Mouse (Mus musculus): ENCODE measurements at regions not wholly inside any gene's neighbourhood (a gene's known extent, or its start where the extent isn't known, plus 50 kb on each side); places are given as distances from the start of the nearest gene placed in this dataset.

DNA sequence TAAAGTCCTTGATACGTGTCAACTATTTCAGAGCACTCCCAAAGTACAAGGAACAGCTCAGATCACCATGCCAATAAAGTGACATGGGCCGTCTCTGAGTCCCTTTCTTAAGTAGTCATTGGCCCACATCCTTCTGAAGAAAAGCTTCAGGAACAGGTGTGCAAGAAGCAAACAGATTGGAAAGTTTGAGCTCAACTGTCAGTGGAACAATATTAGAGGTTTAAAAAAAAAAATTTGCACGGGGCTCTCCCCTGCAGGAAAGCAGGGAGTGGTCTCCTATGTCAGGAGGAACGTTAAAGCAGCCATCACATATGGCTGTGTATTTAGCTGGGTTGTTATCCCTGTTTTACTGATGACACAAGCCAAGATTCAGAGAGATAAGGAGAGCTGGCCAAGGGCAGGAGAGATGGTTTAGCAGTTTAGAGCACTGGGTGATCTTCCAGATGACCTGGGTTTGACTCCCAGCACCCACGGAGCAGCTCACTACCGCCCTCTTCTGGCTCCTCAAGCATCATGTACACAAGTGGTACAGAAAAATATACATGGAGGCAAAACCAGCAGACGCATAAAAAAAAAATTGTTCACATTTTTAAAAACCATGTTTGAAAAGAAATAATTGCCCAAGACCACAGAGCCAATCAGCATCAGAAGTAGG, 318.3 kb upstream of the Clint1 start:
- no peak for DNase-seq (ENCODE audit: low read depth, low spot score)

DNA sequence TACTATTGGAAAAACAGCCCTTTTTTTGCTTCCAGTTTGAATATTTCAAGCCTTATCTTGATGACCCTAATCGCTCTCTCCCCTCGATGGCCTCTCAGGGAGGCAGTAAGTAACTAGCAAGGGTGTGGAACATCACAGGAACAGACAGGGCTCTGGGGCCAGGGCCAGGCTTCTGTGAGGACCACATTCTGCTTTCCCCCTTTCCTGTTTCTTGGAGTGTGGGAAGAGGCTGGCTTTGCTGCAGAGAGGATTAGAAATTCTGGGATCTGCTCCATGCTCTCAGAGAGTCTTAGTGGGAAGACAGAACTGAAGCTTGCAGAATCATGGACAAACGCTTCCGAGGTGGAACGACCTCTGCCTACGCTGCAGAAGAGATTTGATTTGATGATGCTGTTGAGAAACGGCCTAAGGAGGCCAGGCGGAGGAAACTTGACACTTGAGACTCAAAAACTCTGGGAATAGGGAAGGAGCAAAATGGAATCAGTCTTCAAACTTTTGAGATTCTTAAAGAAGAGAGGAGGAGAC, 316.3 kb upstream of the Clint1 start:
- no peak for DNase-seq (ENCODE audit: low read depth, low spot score)

DNA sequence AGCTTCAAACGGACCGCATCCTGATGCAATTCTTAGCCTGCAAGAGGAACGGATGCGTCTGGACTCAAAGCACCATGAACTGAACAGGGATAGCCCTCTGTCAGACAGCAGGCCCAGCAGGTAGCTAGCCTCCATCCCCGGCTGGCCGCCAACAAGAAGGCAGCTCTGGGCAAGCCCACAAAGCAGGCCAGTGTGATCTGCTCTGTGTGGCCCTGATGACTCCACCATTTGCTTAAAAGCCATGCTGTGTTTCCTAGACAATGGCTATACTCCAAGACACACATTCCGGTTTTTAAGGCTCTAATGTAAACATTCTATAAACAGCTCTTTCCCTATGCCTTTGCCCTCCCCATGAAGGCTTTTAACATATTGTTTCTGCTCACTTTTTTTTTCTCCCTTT, 313.8 kb upstream of the Clint1 start:
- no peak for DNase-seq (ENCODE audit: low read depth, low spot score)

DNA sequence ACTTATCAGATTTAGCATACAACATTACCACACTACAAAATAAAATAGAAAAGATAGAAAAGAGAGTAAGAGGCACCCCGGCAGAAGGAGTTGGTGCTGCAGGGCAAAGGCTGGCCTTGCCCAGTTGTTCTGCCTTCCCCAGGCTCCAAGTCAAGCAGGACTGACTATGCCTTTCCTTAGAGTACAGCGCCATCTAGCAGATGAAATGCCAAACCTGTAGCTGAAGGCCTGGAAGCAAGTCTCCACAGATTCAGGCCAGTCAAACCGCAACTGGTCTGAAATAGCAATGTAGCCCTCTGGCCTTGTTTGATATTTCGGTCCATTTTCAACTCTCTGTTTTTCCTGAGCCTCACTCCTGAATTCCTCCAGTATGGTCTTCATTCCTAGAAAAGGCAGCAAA, 312.4 kb upstream of the Clint1 start:
- DNase-seq (ENCODE audit: low read depth, low spot score) = peak; percentile 40

DNA sequence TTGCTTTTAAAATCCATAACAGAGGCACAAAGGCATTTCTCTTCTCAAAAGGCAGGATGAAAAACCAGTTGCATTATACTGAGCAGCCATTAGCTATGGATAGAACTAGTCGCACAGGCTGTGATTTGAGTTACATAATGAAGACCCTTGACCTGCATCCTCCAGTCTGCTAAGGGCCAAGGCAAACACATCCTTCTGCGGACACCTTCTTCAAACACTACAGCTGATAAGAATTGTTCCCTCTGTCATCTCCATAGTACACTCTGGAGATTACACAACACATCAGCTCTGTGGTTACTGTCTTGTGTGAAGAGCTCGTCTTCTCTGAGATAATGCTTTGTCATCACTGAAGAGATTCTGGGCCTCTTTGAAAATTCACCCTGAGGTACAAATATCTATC, 307.3 kb upstream of the Clint1 start:
- DNase-seq (ENCODE audit: low read depth, low spot score) = no peak

DNA sequence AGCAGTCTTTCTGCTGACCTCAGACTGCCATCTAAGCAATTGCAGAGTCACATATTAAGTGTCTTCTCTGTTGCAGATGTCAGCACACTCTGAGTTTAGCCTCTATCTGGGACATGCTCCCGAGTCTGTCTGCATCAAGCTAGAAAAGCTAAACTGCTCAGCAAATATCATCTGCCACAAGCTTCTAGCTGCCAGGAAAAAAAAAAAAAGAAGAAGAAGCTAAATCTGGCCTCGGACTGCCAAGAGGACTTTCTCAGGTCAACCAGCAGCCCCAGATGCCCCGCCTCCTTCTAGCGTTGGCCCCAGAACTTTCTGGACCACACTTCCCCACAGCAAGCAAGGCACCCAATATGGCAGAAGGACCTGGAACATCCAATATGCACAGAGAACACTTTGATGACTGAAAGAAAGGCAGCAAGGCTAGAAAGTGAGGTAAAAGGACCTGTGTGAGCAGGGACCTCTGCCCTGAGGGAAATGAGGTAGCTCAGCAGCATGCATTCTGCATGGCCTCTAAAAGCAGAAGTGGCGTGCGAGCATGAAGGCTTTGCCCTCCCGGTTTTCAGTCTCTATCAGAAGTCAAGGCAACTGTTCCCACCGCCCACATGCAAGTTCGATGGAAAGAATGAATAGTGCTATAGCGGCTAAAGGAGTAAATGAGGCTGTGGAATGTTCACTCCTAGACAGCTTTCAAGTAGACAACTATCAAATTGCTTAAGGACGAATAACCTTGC, 305.8 kb upstream of the Clint1 start:
- DNase-seq (ENCODE audit: low read depth, low spot score) = no peak

DNA sequence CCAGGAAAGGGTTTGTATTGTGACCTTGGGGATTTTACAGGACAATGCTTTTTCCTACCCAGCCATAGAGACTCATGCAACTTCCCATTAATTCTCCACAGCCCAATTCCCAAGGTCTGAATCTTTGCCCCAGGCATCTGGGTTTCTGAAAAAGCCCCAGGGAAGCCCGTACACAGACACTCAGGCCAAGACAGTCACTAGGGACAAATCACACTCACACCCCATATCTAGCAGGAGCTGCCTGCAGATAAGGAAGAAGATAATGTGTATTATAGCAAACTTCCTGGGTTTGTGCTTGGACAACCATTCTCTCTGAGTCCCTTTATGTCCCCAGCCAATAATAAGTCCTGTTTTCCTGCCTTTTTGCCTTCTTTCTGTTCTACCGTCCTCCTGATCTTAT, 305.0 kb upstream of the Clint1 start:
- no peak for DNase-seq (ENCODE audit: low read depth, low spot score)

DNA sequence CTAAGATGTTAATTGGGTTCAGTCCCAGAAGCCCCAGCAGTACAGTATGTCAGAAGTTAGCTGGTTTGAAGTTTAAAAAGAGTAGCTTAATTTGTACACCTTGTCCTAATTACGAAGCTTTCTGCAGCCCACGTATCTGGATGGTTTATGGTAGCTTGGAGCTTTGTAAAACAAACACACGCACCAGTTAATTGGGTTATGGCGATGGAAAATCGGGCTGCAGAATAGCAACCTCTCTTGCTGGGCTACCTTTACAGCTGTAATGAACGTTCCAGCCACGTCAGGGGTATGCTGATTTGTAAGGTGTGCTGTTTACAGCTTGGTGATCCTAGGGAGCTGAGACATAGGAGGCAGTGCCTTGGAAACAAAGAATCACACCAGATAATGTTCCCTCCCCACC, 301.5 kb upstream of the Clint1 start:
- no peak for DNase-seq (ENCODE audit: low read depth, low spot score)

DNA sequence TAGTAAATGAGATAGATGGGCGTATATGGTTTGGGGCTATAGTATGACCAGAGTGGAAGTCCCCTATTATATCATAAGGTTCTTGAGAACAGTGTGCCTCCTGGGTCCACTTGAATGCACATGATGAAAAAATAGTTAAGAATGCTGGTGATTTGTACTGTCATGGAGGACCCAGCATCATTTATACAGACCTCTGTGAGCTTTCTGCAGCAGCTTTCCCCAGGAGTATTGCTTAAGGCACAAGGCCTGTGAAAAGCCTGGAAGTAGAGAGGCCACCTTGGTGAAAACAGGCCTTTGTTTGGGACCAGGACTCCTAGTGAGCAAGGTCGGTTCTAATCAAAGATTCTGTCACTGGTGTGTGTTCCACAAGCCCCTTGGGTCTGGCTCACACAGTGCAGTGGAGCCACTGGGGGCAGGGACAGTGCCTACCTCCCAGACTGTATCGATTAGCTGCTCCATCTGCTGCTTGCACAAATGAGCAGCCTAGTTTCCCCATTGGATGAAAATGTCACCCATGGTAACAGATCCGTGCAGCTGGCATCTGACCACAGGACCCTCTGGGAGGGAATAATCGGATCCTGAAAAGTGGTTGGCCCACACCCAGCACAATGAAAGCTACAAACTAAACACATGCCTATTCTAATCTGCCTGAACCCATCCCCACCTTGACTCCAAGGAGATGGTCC, 274.2 kb upstream of the Clint1 start:
- DNase-seq (ENCODE audit: low read depth, low spot score) = no peak

DNA sequence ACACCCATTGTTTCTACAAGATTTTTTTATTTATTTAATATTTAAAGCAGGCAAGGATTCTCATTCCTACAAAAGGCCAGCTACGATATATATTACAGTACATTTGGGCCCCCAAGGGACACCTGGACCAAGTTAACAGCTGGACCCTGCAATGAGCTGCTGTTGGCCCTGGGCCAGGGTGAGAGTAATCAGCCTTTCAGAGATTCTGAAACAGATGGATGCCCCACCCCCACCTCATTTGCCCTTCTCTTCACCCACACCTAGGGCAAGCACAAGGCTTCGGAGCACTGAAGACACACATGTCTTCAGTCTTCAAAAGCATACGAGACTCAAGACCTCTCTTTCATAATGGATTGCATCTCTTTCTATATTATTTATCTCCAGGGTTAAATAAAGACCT, 259.5 kb upstream of the Clint1 start:
- DNase-seq (ENCODE audit: low read depth, low spot score) = no peak

DNA sequence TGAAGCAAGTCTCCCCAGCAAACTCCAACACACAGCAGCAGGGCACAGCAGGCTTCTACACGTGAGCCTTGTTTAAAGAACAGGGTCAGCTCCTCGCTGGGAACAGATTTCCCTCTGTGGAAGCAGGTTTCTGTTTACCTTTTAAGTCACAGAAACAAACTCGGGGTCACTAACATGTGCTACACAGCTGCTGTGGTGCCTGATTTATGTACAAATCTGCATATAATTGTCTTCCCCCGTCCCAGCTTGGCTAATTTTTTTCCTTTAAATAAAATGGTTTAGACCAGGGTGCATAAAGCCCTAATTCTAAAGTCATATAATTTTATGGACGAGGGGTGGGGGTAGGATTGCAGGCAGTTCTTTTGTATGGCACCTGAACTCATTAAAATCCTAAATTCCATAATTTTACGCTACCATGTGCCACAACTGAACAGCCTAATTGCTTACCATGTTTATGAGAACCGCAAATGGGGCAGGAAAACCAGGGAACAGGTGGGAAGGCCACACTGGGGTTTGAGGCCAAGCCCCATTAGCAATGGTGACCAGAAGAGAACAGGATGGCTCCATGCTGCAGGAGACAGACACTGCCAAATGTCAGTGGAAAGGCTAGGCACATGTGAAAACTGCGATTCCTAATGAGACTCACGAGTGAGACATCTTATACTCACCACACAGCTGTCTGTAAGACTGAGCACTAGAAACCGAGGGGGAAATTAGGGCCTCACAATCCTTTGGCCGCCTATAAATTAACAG, 258.8 kb upstream of the Clint1 start:
- no peak for DNase-seq (ENCODE audit: low read depth, low spot score)

DNA sequence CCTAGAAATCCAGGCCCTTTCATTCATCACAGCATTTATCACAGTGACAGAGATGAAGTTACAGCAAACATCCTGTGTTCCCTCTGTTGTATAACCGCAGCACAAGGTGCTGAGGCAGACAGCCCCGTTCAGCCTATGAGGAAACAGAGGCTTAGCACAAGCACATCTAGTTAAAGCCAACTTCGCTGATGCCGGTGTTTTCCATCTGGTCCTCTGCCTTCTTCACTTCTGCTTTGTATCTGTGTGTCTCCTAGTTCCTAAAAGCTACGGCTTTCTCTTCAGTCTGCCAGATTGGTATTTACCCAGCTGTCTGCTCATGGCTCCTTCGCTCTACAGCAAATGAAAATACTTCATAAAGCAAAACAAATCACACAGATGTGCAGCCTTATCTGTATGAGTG, 256.5 kb upstream of the Clint1 start:
- no peak for DNase-seq (ENCODE audit: low read depth, low spot score)

DNA sequence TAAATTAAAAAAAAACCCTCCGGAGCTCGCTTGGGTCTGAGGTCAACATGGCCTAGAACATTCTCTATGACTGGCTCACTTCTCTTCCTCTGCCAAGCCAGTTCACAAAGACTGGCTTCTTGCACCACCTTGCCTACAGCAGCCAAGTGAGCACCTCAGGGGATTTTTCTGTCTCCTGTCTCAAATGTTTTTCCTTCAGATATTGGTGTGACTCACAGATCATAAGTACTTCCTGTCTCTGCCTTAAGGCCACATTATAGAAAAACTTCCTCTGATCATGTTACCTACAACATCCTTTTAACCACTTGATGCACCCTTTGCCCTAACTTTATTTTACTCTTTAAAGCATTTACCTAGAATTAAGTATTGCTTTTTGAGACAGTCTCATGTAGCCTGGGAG, 230.0 kb upstream of the Clint1 start:
- DNase-seq (ENCODE audit: low read depth, low spot score) = no peak

DNA sequence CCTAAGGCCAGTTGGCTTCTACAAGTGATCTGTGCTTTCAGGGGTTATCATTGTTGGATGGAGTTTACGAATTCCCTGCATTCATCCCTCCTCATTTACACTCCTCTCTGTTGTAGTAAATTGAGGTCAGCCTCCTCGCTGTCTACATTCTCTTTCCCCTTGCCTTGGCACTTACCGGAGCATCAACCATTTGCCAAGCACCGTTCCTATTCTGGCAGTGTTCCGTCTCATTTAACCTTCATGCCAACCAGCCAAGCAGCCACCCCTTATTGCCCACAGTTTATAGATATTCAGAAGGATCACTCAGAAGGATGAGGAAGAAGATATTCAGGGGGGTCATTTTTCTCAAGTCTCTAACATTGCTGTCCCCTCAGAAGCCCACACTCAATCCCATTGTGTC, 229.2 kb upstream of the Clint1 start:
- DNase-seq (ENCODE audit: low read depth, low spot score) = no peak

DNA sequence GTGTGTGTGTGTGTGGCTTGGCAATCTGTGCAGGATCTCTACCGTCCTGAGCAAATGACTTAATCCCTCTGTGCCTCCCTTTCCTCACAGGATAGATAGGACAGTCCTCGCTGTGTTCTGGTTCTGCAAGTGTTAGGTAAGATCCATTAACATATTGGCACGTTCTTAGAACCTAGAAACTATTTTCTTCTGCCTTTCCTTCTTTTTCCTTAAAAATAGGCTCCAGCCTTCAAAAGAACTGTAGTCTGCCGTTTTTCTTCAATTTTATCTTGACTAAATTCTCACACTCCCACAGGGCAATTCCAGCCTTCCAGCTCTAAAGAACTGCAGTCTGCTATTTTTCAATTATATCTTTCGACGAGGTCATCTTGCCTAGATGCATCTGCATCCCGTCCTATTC, 227.6 kb upstream of the Clint1 start:
- DNase-seq (ENCODE audit: low read depth, low spot score) = no peak

DNA sequence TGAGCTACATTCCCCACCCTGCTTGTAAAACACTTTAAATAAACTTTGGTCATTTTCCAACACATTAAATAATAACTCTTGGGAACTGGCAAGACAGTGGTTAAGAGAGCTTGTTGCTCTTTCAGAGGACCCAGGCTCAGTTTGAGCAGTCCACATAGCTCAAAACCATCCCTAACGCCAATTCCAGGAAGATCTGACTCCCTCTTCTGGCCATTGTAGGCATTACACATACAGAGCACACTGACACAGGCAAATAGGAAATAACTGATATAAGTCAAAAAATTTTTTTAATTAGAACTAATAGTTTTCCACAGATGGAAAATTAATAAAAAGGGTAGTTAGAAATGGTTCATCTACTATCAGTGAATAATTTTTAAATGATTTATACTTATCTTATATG, 222.6 kb upstream of the Clint1 start:
- DNase-seq (ENCODE audit: low read depth, low spot score) = peak; percentile 14

DNA sequence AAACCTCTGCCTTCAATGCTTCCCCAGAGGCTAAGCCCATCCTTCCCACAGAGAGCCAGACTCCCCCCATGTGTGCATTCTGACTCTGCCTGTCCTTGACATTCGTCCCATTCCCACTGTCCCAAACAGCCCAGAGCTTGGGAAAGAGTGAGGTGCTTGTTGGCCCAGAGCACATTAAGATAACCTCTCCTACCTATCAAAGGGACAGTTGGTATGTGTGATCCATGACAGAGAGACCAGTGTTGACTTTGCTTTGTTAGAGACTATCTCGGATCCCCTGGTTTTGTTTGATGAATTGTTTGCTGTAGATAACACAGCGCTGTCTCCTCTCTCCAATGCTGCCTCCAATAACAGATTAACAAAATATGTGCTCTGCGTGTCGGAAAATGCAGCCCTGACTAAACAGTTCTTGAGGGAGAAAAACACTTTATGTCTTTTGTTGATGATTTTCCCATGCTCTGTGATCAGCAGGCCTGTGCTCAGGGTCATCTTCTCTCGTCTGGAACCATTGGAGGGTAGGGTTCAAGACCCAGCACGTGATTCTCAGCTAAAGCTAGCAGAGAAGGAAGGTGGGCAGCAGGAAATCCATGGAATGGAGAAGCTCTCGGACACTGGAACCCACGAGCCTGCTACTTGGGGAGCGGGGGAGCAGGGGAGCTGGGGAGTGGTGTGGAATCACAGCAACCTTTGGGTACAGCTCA, 217.2 kb upstream of the Clint1 start:
- no peak for DNase-seq (ENCODE audit: low read depth, low spot score)

DNA sequence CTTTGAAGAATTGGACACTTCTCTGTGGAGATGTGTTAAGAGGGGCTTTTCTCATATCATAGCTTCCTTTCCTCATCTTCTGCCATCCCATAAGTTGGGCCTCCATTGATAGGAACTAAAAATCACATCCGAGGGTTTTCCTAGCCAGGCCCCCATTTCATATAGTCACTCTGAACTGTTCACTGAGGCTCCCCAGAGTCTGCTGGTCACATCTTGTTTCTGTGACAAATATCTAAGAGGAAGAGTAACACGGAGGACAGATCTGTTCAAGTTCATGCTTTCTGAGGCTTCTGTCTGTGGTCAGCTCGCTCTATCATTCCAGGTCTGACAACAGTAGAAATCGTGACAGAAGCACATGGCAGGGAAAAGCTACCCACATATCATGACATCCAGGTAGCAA, 216.0 kb upstream of the Clint1 start:
- DNase-seq (ENCODE audit: low read depth, low spot score) = no peak

DNA sequence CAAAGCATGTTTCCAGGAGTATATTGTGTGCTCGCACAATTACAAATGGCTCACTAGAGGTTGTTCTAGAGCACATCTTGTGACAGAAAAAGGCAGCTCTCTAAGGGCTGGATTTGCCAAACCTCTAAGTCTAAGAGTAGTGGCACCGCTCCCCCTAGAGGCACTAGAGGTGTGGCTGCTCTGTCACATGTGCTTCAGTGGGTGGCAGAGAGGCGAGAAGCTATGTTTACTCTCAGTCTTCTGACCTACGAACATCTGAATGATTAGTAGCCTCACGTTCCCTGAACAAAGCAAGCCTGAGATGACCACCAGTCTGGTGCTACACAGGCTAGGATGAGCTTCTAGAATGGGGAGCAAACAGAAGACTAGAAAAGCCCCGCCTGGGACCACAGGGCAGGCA, 212.6 kb upstream of the Clint1 start:
- no peak for DNase-seq (ENCODE audit: low read depth, low spot score)

DNA sequence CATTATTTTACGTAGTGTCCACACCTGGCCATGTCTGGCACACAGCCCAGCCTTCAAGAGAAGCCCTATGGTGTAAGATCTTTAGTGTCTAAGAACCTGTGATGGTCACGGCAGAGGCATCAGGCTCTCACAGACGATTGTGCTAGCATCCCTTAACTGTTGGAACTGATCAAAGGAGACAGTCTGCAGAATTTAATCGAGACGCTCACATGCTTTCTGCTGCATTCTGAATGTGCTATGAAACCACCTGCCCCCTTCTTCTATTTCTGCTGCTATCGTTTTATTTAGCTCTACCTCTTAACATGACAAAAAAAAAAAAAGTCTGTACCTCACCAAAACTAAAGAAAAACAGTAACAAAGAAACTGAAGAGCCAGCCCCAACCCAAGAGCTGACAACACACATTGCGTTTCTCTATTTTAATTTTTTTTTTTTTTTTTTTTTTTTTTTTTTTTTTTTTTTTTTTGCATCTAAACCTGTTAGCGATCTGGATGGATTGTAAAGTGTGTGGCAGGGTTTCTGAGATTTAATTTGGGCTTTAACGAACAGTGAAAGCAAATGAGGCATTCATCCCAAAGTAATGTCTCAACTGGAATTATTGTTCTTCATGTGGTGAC, 209.6 kb upstream of the Clint1 start:
- DNase-seq (ENCODE audit: low read depth, low spot score) = no peak

Data from WW6 (cell line).